Mouse (Mus musculus): ENCODE data around the gene Fstl3.

Fstl3 gene

DNA sequence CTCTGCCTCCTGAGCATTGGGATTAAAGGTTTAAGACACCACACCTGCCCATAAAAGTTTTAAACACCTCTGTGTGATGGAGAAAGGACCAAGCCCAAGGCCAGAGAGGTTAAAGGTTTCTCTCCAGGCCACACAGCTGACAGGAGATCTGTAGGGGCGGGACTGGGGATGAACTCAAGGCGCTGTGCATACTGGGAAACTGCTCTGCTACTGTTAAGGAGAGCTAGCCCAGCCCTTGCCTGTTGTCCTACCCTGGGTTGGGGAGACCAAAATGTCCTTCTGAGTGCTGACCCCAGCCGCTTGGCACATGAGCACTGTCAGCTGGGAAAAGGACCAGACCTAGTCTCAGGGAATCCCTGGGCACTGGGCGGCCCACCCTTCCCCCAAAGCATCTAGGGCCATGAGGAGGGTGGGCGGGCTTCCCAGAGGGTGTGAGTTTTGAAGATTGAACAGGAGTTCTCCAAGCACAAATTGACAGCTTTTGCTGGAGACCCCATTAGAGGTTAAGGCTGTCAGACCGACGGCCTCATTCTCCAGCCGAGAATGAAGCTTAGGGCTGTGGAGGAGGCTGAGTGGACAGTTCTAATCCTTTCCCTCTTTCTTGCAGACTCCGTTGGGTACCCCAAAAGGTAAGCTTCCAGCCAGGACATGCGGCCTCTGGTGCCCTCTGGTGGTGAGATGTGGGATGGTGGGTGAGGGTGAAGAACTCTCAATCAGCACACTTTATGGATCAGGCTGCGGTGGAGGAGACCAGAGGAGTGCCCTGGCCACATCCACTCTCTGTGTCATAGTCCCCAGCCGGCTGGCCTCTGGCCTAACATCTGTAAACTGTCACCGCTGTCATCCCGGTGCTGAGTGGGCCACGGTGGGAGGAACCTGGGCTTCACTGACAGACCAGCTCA lies 34.9 kb downstream of the Fstl3 start:
- DNase-seq (ENCODE audit: low spot score): no peak

DNA sequence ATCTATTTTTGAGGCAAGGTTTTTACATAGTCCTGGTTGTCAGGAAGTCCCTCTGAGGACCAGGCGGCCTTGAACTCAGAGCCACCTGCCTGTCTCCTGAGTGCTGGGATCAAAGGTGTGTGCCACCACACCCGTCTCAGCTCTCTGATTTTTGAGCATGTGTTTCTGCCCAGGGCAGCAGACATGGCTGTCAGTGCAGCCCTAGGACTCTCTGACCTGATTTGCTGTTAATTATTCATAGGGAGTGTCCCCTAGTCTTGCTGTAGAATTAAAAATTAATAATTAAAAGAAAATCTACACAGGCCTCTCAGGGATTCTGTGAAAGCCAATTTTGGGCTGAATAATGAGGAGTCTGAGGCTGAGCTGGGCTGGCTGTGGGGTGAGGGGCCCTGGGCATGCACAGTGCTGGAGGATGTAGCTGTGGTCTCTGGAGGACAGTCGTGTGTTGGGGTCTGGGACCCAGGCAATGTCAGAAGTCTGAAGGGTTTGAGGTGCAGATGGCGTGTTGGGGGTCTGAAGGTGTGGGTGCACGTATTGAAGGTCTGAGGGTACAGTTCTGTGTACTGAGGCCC lies 37.3 kb downstream of the Fstl3 start:
- DNase-seq (ENCODE audit: low spot score): no peak

DNA sequence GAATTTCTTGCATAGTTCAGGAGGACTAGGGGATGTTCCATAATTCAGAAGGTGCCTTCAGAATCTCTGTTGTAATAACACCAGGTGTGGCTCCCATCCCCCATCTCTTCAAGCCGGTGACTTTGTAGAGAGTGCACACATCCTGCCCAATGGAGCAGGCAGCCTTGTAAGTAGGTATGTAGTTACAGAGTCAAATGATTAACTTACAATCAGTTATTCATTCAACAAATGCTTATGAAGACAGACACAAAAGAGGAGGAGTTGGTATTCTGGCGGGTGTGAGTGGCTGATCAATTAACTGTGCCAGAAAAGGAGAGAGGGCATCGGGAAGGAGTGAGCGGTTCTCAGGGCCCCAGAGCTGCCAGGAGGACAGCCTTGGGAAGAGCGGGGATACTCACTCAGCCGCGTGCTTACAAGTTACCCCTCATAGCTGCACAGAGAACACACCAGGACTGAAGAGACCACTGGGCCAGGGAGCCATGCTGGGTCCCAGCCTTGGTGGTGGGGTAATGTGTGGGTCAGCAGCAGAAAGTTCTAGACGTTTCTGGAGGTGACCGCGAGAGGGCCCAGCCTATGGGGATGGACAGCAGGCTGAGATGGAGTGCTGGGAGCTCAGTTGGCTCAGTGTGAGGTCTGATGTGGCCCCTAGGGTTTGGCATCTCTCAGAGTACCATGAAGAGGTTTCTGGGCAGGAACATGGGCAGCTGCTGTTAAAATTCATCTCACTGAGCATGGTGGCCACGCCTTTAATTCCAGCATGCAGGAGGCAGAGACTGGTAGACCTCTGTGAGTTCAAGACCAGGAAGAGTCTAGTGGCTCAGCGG lies 38.8 kb downstream of the Fstl3 start:
- DNase-seq (ENCODE audit: low spot score): no peak

DNA sequence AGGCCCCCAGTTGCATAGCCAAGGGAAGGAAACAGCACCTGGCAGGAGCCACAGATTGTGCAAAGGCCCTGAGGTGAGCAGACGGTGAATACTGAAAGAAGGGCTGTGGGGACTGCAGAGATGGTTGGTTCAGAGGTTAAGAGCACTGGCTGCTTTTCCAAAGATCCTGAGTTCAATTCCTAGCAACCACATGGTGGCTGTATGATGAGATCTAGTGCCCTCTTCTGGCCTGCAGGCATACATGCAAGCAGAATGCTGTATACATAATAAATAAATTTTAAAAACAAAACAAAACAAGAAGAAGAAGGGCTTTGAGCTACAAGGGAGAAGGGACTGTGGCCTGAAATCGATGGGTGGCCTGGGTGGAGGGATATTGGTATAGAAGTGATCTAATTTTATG lies 40.0 kb downstream of the Fstl3 start:
- no peak for DNase-seq (ENCODE audit: low spot score)

DNA sequence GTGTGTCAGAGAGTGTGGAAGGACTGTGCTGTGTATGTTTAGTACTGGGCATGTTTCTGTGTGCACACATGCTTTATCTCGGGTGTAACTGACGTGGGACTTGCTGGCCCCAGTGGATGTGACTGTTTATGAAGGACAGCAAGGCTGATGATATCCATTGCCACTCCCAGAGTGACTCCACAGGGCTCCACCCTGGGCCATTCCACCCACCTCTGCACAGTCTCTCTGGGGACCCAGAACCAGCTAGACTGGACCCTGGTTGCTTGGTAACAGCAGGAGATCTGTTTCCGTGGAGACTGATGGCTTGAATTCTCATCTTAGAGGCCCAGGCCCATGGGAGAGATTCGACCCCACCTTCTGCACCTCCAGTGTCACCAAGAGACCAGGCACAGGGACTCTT lies 41.2 kb downstream of the Fstl3 start:
- no peak for DNase-seq (ENCODE audit: low spot score)

DNA sequence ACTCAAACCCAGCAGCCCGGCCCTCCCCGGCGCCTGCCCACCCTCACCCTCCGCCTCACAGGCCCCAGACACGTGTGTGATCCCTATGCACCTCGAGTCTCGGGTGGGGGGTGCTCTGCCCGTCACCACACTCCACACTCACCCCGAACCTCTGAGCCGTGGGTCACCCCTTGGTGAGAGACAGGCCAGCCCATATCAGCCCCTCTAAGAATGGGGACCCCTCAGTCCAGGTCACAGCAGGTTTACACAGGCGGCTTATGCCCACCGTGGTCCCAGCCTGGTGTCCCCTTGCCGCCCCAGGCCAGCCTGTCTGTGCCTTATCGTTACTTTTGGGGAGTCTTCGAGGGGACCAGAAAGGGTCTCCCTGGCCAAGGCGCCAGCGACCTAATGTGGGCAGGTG lies 42.5 kb downstream of the Fstl3 start:
- no peak for DNase-seq (ENCODE audit: low spot score)

DNA sequence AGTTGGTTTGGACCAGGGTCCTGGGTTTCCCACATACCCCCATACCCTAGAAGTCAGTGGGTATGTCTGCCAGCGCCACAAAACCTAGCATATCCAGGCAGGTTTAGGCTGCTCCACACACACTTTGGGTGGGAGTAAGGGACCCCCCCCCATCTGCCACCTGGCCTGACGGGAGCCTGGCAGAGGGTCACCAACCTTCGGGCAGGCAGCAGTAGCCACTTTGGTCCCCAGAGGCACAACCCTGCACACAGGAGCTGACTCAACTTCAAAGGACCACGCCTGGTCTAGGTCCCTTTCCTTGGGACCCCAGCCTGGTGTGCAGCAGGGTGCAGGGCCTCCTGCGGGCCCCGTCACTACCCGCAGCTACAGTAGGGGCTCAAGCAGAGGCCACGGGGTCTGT lies 43.2 kb downstream of the Fstl3 start:
- DNase-seq (ENCODE audit: low spot score): no peak

DNA sequence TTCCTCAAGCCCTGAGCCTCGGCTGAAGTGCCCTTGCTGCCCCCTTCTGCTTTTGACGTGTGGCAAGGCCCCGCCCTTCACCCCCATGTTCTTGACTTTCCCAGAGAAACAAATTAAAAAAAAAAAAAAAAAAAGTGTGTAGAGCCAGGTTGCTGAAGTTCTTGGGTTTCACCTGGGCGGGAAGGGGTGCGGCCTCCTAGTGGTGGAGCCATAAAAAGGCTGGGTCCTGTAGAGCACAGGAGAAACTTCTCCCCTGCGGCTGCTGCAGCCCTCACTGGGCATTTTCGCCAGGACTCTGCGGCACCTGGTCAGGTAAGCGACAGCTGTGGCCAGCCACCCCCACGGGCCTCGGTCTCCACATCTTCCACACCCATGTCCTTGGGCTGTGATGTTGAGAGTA lies 43.7 kb downstream of the Fstl3 start, which contains the start of gene Misp:
Gene Misp (plus strand): TSS at position 208 of the 400 bp plus-strand sequence.
- no peak for DNase-seq (ENCODE audit: low spot score)

DNA sequence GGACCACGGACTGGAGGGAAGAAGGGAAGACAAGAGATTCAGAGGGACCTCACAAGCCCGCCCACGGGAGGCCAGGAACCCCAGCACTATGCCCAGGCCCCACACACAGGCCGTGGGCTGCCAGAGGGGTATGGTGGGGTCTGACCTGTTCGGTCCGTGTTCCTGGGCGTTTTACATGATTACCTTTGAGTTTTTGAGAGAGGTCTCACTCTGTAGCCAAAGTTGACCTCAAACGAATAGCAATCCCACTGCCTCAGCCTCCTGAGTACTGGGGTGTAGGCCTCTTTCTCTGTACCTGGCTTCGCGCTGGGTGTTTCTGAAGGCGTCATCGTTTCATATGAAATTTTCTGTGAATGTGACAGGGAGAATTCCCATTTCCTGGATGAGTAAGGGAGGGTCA lies 44.7 kb downstream of the Fstl3 start:
- no peak for DNase-seq (ENCODE audit: low spot score)

DNA sequence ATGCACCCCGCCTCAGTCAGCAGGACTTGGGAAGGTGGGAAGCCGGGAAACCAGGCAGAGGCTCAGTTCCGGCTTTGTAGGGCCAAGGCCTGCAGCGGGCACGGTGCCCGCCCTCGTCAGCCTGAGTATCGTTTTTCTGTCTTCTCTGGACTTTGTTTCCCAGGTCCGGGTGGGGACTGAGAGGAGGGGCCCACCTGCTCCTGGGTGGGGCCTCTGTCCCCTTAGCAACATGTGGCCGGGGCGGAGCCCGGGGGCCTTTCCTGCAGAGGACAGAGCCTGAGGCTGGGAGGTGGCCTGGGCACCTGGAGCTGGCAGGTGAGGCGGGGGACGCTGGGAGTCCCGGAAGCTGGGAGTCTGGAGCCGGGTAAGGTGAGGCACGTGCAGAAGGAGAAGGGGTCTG lies 45.3 kb downstream of the Fstl3 start:
- DNase-seq (ENCODE audit: low spot score): no peak

DNA sequence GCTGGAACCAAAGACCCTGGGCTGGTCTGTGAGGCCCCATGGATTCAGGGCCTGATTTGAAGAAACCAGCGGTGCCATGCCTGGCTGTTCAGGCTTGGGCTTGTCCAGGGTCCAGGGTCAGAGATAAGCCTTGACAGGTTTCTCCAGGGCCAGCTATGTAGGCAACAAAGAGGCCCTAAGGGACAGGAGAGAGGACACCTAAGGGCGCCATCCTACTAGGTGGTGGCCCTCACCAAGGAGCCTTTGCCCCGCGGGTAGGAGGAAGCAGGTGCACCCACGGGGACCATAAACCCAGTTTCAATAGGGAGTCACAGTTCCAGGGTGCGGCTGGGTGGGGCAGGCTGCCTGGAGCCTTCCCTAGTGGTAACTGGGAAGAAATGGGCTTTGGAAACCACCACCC lies 45.9 kb downstream of the Fstl3 start:
- DNase-seq (ENCODE audit: low spot score): no peak

DNA sequence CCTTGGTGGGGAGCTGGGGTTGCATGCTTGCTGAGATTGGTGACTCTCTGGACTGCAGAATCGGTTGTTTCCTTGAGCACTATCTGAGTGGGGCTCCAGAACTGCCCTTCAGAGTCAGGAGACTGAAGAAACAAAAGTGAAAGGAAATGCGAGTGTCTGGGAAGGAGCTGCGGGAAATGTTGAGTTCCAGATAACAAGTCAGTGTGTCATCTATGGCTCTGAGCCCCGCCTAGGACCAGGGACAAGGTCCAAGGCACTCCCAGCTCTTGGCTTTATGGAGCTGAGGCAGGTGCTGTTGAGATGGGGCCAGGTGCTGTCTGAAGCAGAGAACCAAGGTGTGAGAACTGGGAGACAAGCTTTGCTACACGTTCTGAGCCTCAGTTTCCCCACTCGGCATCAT lies 47.3 kb downstream of the Fstl3 start:
- no peak for DNase-seq (ENCODE audit: low spot score)

DNA sequence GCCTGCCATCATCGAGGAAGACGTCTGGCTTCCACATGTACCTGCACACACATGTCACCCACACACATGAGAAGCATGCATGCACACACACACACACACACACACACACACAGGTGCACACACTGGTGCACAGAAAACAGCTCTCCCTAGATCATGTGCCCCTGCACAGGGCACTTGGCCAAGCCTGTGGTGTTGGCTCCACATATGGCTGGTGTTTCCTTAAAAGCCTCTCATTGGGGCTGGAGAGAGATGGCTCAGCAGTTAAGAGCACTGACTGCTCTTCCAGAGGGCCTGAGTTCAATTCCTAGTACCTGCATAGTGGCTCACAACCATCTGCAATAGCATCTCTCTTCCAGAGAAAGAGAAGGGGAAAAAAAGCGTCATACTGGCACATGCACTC lies 54.5 kb downstream of the Fstl3 start:
- DNase-seq (ENCODE audit: low spot score): no peak

Data from ovary, adult 18-20 months (tissue).